Mouse (Mus musculus): ENCODE measurements around the gene Selenbp1. TPM values are rescaled to one million over a fixed set of nuclear protein-coding genes. Genes with fewer than 3 reads are reported as not detected.
"Not testable (repeated sequence)": the region's sequence is repeated elsewhere in the genome, so short reads cannot be mapped to it uniquely, and the experiment has no call there.

Selenbp1 gene
- total RNA-seq (2015) = 27.3 and 28.8 TPM in 2 replicates
- 28.2 and 38.5 TPM in 2 replicates for total RNA-seq (2017)

DNA sequence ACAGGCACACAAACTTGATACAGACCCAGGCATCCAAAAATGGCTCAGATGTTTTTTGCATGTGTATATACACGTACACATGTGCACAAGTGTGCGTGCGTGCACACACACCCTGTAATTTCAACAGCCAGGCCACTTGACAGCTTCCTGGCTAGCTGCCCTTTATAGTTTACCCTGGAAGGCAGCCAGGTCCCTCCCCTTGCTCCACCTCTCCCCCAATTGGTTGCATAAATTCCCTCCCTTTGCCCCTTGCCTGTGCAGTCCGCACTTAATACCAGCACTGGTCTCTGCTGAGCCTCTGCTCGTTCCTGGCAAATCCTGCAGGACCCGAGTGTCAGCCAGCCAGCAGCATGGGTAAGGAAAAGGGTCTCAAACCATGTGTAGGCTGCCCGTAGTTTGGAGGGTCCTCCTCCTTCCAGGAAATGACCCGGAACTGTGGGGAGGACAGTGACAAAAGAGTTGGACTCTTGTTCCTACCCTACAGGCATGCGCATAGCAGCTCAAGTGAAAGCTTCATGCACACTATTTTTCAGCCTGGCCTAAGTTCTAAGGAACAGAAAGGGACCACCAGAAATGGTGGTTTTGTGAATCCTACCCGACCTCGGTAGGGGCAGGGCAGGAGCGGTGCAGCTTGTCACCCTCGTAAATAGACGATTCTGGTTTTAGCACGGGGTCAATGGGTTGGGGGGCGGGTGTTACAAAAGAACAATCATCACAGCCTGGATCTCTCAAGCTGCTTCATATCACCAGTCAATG lies at the start of gene Selenbp1:
Selenbp1 (plus strand) TSS at position 248 of the 756 bp plus-strand sequence.
- peak; percentile 69 for ATAC-seq (replicated peaks; ENCODE audit: poor library complexity)

GRCm38 (mm10) chr3:94886316-94887224 lies 46.3 kb upstream of the Selenbp1 start, which contains the start of gene Psmb4:
Gene Psmb4, minus strand, starts transcription at chr3:94886961.
- ATAC-seq (replicated peaks; ENCODE audit: poor library complexity) = peak; percentile 92

DNA sequence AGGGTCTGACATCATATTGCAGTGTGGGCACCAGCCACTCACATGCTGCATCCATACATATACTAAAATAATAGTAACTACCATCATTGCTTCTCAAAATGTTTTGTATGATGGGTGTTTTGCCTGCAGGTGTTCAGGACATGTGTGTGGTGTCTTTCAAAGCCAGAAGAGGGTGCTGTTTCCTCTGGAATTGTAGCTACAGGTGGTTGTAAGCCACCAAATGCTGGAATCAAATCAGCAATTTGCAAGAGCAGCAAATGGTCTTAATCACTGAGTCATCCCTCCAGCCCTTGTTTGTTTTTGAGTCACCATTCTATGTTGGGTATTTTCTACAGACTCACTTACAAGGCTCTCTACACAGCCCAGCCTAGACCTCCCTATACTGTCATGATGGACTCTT lies 44.3 kb upstream of the Selenbp1 start:
- peak; percentile 82 for ATAC-seq (replicated peaks; ENCODE audit: poor library complexity)

GRCm38 (mm10) chr3:94894076-94894475 lies 38.8 kb upstream of the Selenbp1 start:
- ATAC-seq (replicated peaks; ENCODE audit: poor library complexity) = no peak

GRCm38 (mm10) chr3:94902747-94903146 lies 30.1 kb upstream of the Selenbp1 start:
- ATAC-seq (replicated peaks; ENCODE audit: poor library complexity) = peak; percentile 83

DNA sequence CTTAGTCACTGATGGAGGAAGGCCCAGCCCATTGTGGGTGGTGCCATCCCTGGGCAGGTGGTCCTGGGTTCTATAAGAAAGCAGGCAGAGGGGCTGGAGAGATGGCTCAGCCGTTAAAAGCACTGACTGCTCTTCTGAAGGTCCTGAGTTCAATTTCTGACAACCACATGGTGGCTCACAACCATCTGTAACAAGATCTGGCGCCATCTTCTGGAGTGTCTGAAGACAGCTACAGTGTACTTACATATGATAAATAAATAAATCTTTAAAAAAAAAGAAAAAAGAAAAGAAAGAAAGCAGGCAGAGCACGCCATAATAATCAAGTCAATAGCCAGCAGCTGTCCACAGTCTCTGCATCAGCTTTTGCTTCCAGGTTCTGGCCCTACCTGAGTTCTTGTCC lies 28.1 kb upstream of the Selenbp1 start:
- not testable (repeated sequence) for ATAC-seq (replicated peaks; ENCODE audit: poor library complexity)

DNA sequence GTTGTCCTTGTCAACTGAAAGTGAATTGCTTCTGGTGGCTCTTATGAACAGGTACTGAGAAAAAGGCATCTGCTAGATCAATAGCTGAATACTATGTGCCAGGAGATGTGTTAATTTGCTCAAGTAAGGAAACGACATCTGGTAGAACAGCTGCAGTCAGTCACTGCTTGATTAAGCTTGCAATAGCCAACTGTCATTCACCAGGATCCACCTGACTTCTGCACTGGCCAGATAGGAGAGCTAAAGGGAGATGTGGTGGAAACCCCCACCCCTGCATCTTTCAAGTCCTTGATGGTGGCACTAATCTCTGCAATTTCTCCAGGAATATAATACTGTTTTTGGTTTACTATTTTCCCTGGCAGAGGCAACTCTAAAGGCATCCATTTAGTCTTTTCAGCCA lies 26.4 kb upstream of the Selenbp1 start:
- ATAC-seq (replicated peaks; ENCODE audit: poor library complexity) = peak; percentile 91

DNA sequence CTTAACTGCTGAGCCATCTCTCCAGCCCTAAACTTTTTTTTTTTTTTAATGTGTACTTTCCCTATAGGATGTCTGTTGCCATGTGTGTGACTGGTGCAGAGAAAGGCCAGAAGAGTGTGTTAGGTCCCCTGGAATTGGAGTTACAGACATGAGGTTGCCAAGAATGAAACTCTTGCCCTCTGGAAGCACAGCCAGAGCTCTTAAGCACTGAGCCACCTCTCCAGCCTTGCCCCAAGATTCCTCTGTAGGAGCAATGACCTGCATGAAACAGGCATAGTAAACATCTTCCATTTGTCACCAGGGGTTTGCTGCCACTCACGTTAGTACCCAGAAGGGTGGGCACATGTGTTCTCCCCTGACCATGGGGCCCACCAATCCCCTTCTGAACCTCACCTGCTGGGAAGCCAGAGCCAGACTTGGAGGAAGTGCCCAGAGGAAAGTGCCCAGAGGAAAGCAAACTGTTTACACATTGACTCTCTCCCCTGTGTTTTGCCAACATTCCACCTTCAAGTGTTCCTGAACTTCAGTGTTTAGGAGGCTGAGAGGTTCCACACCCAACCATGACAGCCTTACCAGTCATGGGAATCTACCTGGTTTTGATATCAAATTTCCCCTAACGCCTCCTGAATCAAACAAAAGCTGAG lies 21.7 kb upstream of the Selenbp1 start:
- no peak for ATAC-seq (replicated peaks; ENCODE audit: poor library complexity)

DNA sequence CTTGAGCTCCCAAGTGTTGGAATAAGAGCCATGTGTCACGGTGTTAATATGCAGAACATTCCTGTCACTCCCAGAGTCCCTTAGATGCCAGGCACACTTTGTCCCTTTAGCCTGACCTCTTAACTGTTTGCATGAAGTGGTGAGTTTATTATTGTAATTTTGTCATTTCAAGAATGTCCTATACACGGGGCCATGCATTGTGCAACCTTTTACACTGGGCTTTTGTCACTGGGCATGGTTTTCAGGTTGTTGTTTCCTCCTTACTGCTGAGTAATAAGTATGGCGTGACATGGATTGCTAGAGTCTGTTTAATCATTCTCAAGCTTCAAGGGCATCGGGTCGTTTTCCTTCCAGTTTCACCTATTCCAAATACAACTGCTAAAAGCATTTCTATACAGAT lies 19.1 kb upstream of the Selenbp1 start:
- no peak for ATAC-seq (replicated peaks; ENCODE audit: poor library complexity)

DNA sequence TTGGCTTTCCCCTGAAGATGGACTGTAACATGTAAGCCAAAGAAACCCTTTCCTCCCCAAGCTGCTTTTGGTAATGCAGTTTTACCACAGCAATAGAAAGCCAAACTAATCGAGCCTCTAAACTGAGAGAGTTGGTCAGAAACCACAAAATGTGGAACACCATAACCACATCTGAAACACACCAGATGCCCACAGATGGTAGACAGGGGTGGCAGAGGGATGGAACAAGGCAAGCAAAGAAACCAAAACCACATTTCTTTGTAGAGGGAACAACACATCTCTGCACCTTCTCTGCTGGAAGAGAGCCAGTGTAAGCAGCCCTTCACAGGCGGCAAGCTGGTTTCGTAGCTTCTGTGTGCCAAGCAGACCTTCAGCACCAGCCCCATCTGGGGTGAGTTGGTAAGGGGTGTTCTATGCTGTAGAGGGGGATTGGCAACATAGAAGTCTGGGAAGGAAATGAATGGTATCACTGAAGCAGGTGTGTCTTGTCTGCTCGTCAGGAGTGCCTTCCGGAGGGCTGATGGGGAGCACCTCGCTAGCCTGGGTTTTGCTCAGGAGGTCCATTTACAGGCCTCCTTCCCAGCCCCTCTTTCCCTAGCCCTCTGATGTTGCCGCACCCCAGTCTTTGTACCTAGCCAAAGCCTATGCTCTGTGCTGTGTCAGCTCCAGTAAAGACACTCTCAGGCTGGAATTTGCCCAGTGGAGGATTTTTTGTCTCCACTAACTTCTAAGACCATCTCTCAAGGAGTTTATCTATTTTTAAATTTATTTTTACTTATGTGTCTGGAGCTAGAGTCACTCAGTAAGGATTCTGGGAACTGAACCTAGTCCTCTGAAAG lies 16.7 kb upstream of the Selenbp1 start:
- peak; percentile 80 for ATAC-seq (replicated peaks; ENCODE audit: poor library complexity)

GRCm38 (mm10) chr3:94917816-94918361 lies 15.0 kb upstream of the Selenbp1 start:
- peak; percentile 66 for ATAC-seq (replicated peaks; ENCODE audit: poor library complexity)

GRCm38 (mm10) chr3:94918845-94919244 lies 14.0 kb upstream of the Selenbp1 start:
- no peak for ATAC-seq (replicated peaks; ENCODE audit: poor library complexity)

GRCm38 (mm10) chr3:94921104-94921503 lies 11.8 kb upstream of the Selenbp1 start:
- ATAC-seq (replicated peaks; ENCODE audit: poor library complexity) = no peak

DNA sequence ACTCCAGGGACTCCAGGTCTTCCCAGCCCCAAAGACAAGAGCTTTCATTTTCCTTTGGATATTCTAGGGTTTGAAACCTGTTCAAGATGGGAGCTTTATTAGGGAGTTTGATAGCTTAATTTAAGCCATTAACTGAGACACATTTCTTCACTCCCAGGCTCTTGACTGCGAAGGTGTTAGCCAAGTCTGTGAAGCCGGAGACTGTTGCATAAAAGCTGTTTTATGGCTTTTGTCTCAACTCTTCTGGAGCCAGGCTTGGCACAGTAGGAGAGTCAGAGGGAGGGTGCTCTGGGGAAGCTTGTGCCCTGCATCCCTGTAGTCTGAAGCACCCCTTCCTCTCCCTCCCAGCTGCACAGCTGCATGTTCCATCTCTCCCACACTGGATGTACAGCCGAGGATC lies 10.5 kb upstream of the Selenbp1 start:
- ATAC-seq (replicated peaks; ENCODE audit: poor library complexity) = no peak

DNA sequence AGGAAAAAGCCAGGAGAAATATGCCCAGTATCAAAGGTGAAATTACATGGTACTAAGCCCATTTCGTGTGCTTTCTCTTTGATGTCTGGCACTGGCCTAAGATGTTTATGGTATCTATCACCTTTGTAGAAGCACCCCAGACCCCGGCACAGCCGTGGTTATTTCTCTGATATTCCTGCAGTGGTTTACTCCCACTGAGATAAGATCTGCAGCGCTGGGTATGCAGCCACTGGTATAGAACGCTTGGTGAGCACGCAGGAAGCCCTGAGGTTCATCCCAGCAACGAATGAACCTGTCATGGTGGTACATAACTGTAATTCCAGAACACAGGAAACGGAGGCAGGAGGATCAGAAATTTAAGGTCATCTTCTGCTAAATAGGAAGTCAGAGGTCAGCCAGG lies 8.2 kb upstream of the Selenbp1 start:
- no peak for ATAC-seq (replicated peaks; ENCODE audit: poor library complexity)

GRCm38 (mm10) chr3:94926301-94926736 lies 6.5 kb upstream of the Selenbp1 start:
- ATAC-seq (replicated peaks; ENCODE audit: poor library complexity) = peak; percentile 93

GRCm38 (mm10) chr3:94928979-94929378 lies 3.9 kb upstream of the Selenbp1 start:
- not testable (repeated sequence) for ATAC-seq (replicated peaks; ENCODE audit: poor library complexity)

- ATAC-seq (replicated peaks; ENCODE audit: poor library complexity) = not testable (repeated sequence)
These were observed 2.2 kb upstream of the Selenbp1 start for GRCm38 (mm10) chr3:94930386-94931266.

Data from megakaryocyte progenitor cell, adult 5-6 weeks (primary cell).